Mouse (Mus musculus): ENCODE results near the gene C9orf72.

GRCm38 (mm10) chr4:35204659-35205058 is 21.3 kb downstream of the C9orf72 start:
- TF ChIP-seq POLR2A (IDR thresholded peaks at IDR 0.05; ENCODE audit: control insufficient read depth, low read depth, low read length) (no peak), CTCF (IDR thresholded peaks at IDR 0.05; ENCODE audit: control insufficient read depth, insufficient read depth, insufficient replicate concordance, low read depth, low read length) (no peak)

Data from testis, adult 2 months (tissue).